Comparison of ENCODE assay signal across 18 mouse cellular contexts in genomic region chr13:51852560-51853190, GRCm38 (mm10). TPM values are rescaled to one million over a fixed set of nuclear protein-coding genes. Genes with fewer than 3 reads are reported as not detected.
DNase-seq lines count a peak whose midpoint lies in the region; ATAC-seq and TF ChIP-seq lines count a peak whose summit lies in the region.
"Had no signal": no experiment of that assay in that cellular context is flagged by ENCODE, and none has a peak within 500 bp of the region (broad histone marks: within the 10 kb centered on the region; RNA-seq: fewer than 3 reads in every experiment).

No protein-coding gene starts in this region.

- no peak for ATAC-seq in embryonic facial prominence, embryonic 11.5 days (replicated peaks; ENCODE audit: insufficient number of reproducible peaks, low FRiP score, low TSS enrichment, low read depth)
- ATAC-seq in intestine, embryonic 15.5 days: peak; percentile 3; the same call in 1 of the 2 replicates
- ATAC-seq in intestine, embryonic 16.5 days: no peak
- ATAC-seq: CD4-positive, CD25-positive, alpha-beta regulatory T cell, adult 4 months had no signal

- TF ChIP-seq POLR2A in embryonic fibroblast, embryonic 13.5 days (IDR thresholded peaks at IDR 0.05; ENCODE audit: low read depth, low read length): no peak

- WGBS in embryonic facial prominence, embryonic 11.5 days: 25% methylated on average over 7 of the region's 7 CpGs
- WGBS in embryonic facial prominence, embryonic 10.5 days: 28% methylated on average over 7 of the region's 7 CpGs
- WGBS in intestine, embryonic 15.5 days: 26% methylated on average over 7 of the region's 7 CpGs
- 28% methylated on average over 7 of the region's 7 CpGs for WGBS in intestine, embryonic 16.5 days

- DNase-seq in embryonic facial prominence, embryonic 11.5 days (ENCODE audit: low spot score): peak; percentile 50
- DNase-seq in embryonic facial prominence, embryonic 10.5 days (ENCODE audit: low spot score): no peak
- DNase-seq in 3134 (ENCODE audit: extremely low read depth, insufficient read length, low spot score): peak; percentile 55
- no peak for DNase-seq in ovary, postnatal 14 days (ENCODE audit: low spot score)
- DNase-seq in spleen, adult 18-20 months: no peak
- DNase-seq: cerebellum, adult 8-10 months; gastrocnemius, postnatal 10 days; kidney, postnatal 14 days; retina, postnatal 1 day; thymus, postnatal 4 days had no signal

- H3K4me3 ChIP-seq in embryonic facial prominence, embryonic 11.5 days (ENCODE audit: low read depth, low read length): no peak overlapping the region
- H3K4me3 ChIP-seq in embryonic facial prominence, embryonic 10.5 days: no peak overlapping the region
- no peak overlapping the region for H3K4me3 ChIP-seq in intestine, embryonic 15.5 days (replicated peaks)
- no peak overlapping the region for H3K4me3 ChIP-seq in intestine, embryonic 16.5 days (ENCODE audit: low read length)
- no peak overlapping the region for H3K4me3 ChIP-seq in embryonic fibroblast, embryonic 13.5 days (ENCODE audit: insufficient read depth, low read length)
- H3K4me3 ChIP-seq: forebrain, embryonic 12.5 days; hindbrain, embryonic 15.5 days; limb, embryonic 15.5 days had no signal

- H3K36me3 ChIP-seq in embryonic facial prominence, embryonic 11.5 days (replicated peaks; ENCODE audit: control insufficient read depth, insufficient read depth, low read depth, low read length): no peaks in the 10 kb centered on the region
- peaks cover 3% of the 10 kb centered on the region; the same call in 1 of the 2 replicates for H3K36me3 ChIP-seq in embryonic facial prominence, embryonic 10.5 days (replicated peaks)
- H3K36me3 ChIP-seq in intestine, embryonic 15.5 days: no peaks in the 10 kb centered on the region
- no peaks in the 10 kb centered on the region for H3K36me3 ChIP-seq in intestine, embryonic 16.5 days (ENCODE audit: control insufficient read depth, insufficient read depth, low read length)
- H3K36me3 ChIP-seq: forebrain, embryonic 12.5 days; hindbrain, embryonic 15.5 days; limb, embryonic 15.5 days had no signal

- no peak overlapping the region for H3K27ac ChIP-seq in embryonic facial prominence, embryonic 11.5 days (replicated peaks; ENCODE audit: low read depth, low read length)
- no peak overlapping the region; the same call in 1 of the 2 replicates for H3K27ac ChIP-seq in embryonic facial prominence, embryonic 10.5 days (replicated peaks)
- H3K27ac ChIP-seq in intestine, embryonic 15.5 days: no peak overlapping the region
- no peak overlapping the region for H3K27ac ChIP-seq in intestine, embryonic 16.5 days (ENCODE audit: low read length)
- H3K27ac ChIP-seq in embryonic fibroblast, embryonic 13.5 days (ENCODE audit: insufficient read depth, low read length): peak overlapping the region; percentile 90
- H3K27ac ChIP-seq: forebrain, embryonic 12.5 days; hindbrain, embryonic 15.5 days; limb, embryonic 15.5 days; macrophage had no signal

- no peak for TF ChIP-seq CTCF in embryonic fibroblast, embryonic 13.5 days (IDR thresholded peaks at IDR 0.05; ENCODE audit: borderline replicate concordance, insufficient read depth, low read length)

- peaks cover 5% of the 10 kb centered on the region for H3K27me3 ChIP-seq in embryonic facial prominence, embryonic 11.5 days (ENCODE audit: control insufficient read depth, insufficient read depth, low read length)
- peaks cover 74% of the 10 kb centered on the region for H3K27me3 ChIP-seq in embryonic facial prominence, embryonic 10.5 days (replicated peaks; ENCODE audit: low read depth, poor library complexity, severe bottlenecking)
- no peaks in the 10 kb centered on the region for H3K27me3 ChIP-seq in intestine, embryonic 15.5 days (replicated peaks)
- no peaks in the 10 kb centered on the region for H3K27me3 ChIP-seq in intestine, embryonic 16.5 days (replicated peaks; ENCODE audit: control insufficient read depth, insufficient read depth, low read length)
- H3K27me3 ChIP-seq: limb, embryonic 15.5 days had no signal

- H3K4me2 ChIP-seq in embryonic facial prominence, embryonic 11.5 days (ENCODE audit: low read depth, low read length): no peak overlapping the region
- no peak overlapping the region for H3K4me2 ChIP-seq in intestine, embryonic 15.5 days (replicated peaks)
- no peak overlapping the region for H3K4me2 ChIP-seq in intestine, embryonic 16.5 days (ENCODE audit: low read depth, low read length)
- H3K4me2 ChIP-seq: forebrain, embryonic 12.5 days; hindbrain, embryonic 15.5 days; limb, embryonic 15.5 days had no signal

- no peak overlapping the region for H3K9ac ChIP-seq in embryonic facial prominence, embryonic 11.5 days (replicated peaks; ENCODE audit: low read length)
- no peak overlapping the region for H3K9ac ChIP-seq in intestine, embryonic 15.5 days
- no peak overlapping the region; the same call in 1 of the 2 replicates for H3K9ac ChIP-seq in intestine, embryonic 16.5 days (ENCODE audit: low read depth, low read length)
- H3K9ac ChIP-seq: forebrain, embryonic 12.5 days; hindbrain, embryonic 15.5 days; limb, embryonic 15.5 days had no signal

- H3K9me3 ChIP-seq in embryonic facial prominence, embryonic 11.5 days (replicated peaks; ENCODE audit: control insufficient read depth, low read length): no peaks in the 10 kb centered on the region
- no peaks in the 10 kb centered on the region for H3K9me3 ChIP-seq in embryonic facial prominence, embryonic 10.5 days
- no peaks in the 10 kb centered on the region for H3K9me3 ChIP-seq in intestine, embryonic 15.5 days
- H3K9me3 ChIP-seq in intestine, embryonic 16.5 days (ENCODE audit: control insufficient read depth, low read length): no peaks in the 10 kb centered on the region
- H3K9me3 ChIP-seq: forebrain, embryonic 12.5 days; hindbrain, embryonic 15.5 days; limb, embryonic 15.5 days had no signal

- H3K4me1 ChIP-seq in embryonic facial prominence, embryonic 11.5 days (ENCODE audit: control insufficient read depth, insufficient read depth, low read length): peaks cover 14% of the 10 kb centered on the region
- peaks cover 67% of the 10 kb centered on the region for H3K4me1 ChIP-seq in embryonic facial prominence, embryonic 10.5 days
- H3K4me1 ChIP-seq in intestine, embryonic 15.5 days (replicated peaks): peaks cover 36% of the 10 kb centered on the region
- peaks cover 37% of the 10 kb centered on the region for H3K4me1 ChIP-seq in intestine, embryonic 16.5 days (ENCODE audit: control insufficient read depth, insufficient read depth, low read length)
- peaks cover 19% of the 10 kb centered on the region for H3K4me1 ChIP-seq in embryonic fibroblast, embryonic 13.5 days (ENCODE audit: control insufficient read depth, insufficient read depth, low read length)

RNA-seq across cellular contexts. Expression of gene Gadd45g, which starts 6.2 kb away (rescaled TPM):
- 57.1 and 62.0 TPM in 2 replicates for polyA plus RNA-seq in embryonic facial prominence, embryonic 11.5 days (2014; fragmentation: Nextera tagmentation; extraction: Ambion mirVana)
- polyA plus RNA-seq in embryonic facial prominence, embryonic 10.5 days (2016; fragmentation: Nextera tagmentation; extraction: Ambion mirVana): 61.5 and 75.2 TPM in 2 replicates
- 35.4 and 36.3 TPM in 2 replicates for polyA plus RNA-seq in intestine, embryonic 15.5 days (2015; fragmentation: Nextera tagmentation; extraction: Ambion mirVana)
- polyA plus RNA-seq in intestine, embryonic 16.5 days (2015; fragmentation: Nextera tagmentation; extraction: Ambion mirVana): 36.4 and 40.8 TPM in 2 replicates
- 66.9 and 101 TPM in 2 replicates for polyA plus RNA-seq in embryonic fibroblast, embryonic 13.5 days (2011; ENCODE audit: insufficient read length, low read depth, missing spikeins)

RNA-seq across cellular contexts. Expression of gene Sema4d, which starts 59.1 kb away (rescaled TPM):
- polyA plus RNA-seq in embryonic facial prominence, embryonic 11.5 days (2014; fragmentation: Nextera tagmentation; extraction: Ambion mirVana): 5.4 and 6.7 TPM in 2 replicates
- polyA plus RNA-seq in embryonic facial prominence, embryonic 10.5 days (2016; fragmentation: Nextera tagmentation; extraction: Ambion mirVana): 6.8 and 7.8 TPM in 2 replicates
- polyA plus RNA-seq in intestine, embryonic 15.5 days (2015; fragmentation: Nextera tagmentation; extraction: Ambion mirVana): 6.2 and 7.0 TPM in 2 replicates
- 5.7 and 5.9 TPM in 2 replicates for polyA plus RNA-seq in intestine, embryonic 16.5 days (2015; fragmentation: Nextera tagmentation; extraction: Ambion mirVana)
- polyA plus RNA-seq in embryonic fibroblast, embryonic 13.5 days (2011; ENCODE audit: insufficient read length, low read depth, missing spikeins): 0.77 and 3.1 TPM in 2 replicates

Comparison
In these comparisons a context has a peak if more than half of its experiments do, and no peak if none do; other contexts are left out.
1. DNase-seq: peak in embryonic facial prominence, embryonic 11.5 days (single experiment) and 3134 (single experiment); none in embryonic facial prominence, embryonic 10.5 days (single experiment), ovary, postnatal 14 days (single experiment) and spleen, adult 18-20 months (0 of 2).